11 mouse cellular contexts compared by ENCODE assay signal in the genomic region with DNA sequence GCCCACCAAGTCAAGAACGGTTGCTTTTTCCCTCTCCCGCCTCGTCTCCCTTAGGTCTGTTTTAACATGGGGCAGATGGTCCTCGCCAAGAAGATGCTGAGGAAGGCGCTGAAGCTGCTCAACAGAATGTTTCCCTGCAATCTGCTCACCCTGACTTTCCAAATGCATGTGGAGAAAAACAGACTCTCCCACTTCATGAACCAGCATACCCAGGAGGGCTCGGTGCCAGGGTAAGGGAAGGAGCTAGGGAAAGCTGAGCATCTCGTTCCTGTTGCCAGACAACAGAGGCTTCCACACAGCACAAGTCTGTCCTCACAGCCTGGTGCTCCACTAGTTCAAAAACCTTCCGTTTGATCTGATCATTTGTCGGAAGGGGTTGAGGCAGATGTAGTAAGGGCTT.
DNase-seq lines count a peak whose midpoint lies in the region; ATAC-seq lines count a peak whose summit lies in the region.
"Had no signal": no experiment of that assay in that cellular context is flagged by ENCODE, and none has a peak within 500 bp of the region (broad histone marks: within the 10 kb centered on the region; RNA-seq: fewer than 3 reads in every experiment).

No protein-coding gene starts in this region.

- H3K27ac ChIP-seq in heart, embryonic 12.5 days (ENCODE audit: poor library complexity, severe bottlenecking): no peak overlapping the region

- 81% methylated on average over 9 of the region's 9 CpGs for WGBS in heart, embryonic 12.5 days

- H3K9ac ChIP-seq in heart, embryonic 12.5 days: no peak overlapping the region

- H3K9me3 ChIP-seq in heart, embryonic 12.5 days (replicated peaks): no peaks in the 10 kb centered on the region

- no peaks in the 10 kb centered on the region for H3K27me3 ChIP-seq in heart, embryonic 12.5 days (replicated peaks)

- peak; percentile 54 for DNase-seq in cerebellum, adult 11 months
- peak; percentile 79 to 86 for DNase-seq in cerebellum, postnatal 25 days
- peak; percentile 72 for DNase-seq in layer of hippocampus, adult 9-10 months (ENCODE audit: low spot score)
- peak; percentile 65 for DNase-seq in left cerebral cortex, postnatal 4 days
- DNase-seq in MN1 (ENCODE audit: low spot score): no peak
- DNase-seq in adrenal gland, postnatal 10 days: no peak
- DNase-seq: kidney, adult 9 months; liver; lung, postnatal 4 days had no signal

- intact Hi-C loops in left cerebral cortex, postnatal 4 days (cut with DNase I): no loop called here

- no peaks in the 10 kb centered on the region for H3K4me1 ChIP-seq in heart, embryonic 12.5 days (replicated peaks)

- H3K4me3 ChIP-seq in heart, embryonic 12.5 days: no peak overlapping the region

- H3K36me3 ChIP-seq in heart, embryonic 12.5 days: no peaks in the 10 kb centered on the region

- no peak overlapping the region for H3K4me2 ChIP-seq in heart, embryonic 12.5 days

- ATAC-seq in heart, embryonic 12.5 days (ENCODE audit: insufficient number of reproducible peaks, low FRiP score): no peak
- ATAC-seq in megakaryocyte progenitor cell, adult 5-6 weeks (replicated peaks; ENCODE audit: poor library complexity): no peak

Comparison
In these comparisons a context has a peak if more than half of its experiments do, and no peak if none do; other contexts are left out.
1. DNase-seq: peak in cerebellum, adult 11 months (single experiment), cerebellum, postnatal 25 days (2 of 2), layer of hippocampus, adult 9-10 months (single experiment) and left cerebral cortex, postnatal 4 days (single experiment); none in MN1 (single experiment) and adrenal gland, postnatal 10 days (single experiment).